In the genomic region with DNA sequence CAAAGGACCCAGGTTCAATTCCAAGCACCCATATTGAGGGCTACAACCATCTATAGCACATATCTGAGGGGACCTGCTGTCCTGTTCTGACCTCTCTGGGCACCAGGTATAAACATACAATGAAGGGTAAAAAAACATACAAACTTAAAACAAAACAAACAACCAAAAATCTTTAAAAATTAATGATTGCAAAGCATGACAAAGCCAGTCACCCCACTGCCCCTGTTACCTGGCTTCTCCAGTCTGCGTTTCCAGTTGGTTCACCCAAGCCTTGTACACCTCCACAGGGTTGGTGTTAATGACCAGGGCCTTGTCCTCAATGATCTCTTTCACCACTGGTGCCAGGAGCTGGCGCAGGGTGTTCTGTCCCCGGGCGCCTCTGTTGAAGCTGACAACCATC, we compare ENCODE assay signal across 22 mouse cellular contexts. TPM values are rescaled to one million over a fixed set of nuclear protein-coding genes. Genes with fewer than 3 reads are reported as not detected.
DNase-seq lines count a peak whose midpoint lies in the region; ATAC-seq and TF ChIP-seq lines count a peak whose summit lies in the region.
"Had no signal": no experiment of that assay in that cellular context is flagged by ENCODE, and none has a peak within 500 bp of the region (broad histone marks: within the 10 kb centered on the region; RNA-seq: fewer than 3 reads in every experiment).

No protein-coding gene starts in this region.

- H3K79me2 ChIP-seq in liver, adult 2 months (ENCODE audit: control insufficient read depth, insufficient read depth, low read length): no peaks in the 10 kb centered on the region

- H3K9ac ChIP-seq in liver, adult 2 months (ENCODE audit: low read depth, low read length): no peak overlapping the region
- no peak overlapping the region for H3K9ac ChIP-seq in liver, embryonic 12.5 days
- no peak overlapping the region for H3K9ac ChIP-seq in liver, postnatal 0 days (replicated peaks)

- DNase-seq in heart, adult 11 months: peak; percentile 70
- DNase-seq in heart, postnatal 4 days: no peak
- DNase-seq in liver, adult 2 months (ENCODE audit: extremely low read depth, low read depth, low spot score): peak; percentile 72
- no peak for DNase-seq in liver, postnatal 0 days
- DNase-seq in liver: no peak
- DNase-seq: adrenal gland, adult 2 months; adrenal gland, adult 8-10 months; adrenal gland, postnatal 10 days; adrenal gland, postnatal 14 days; adrenal gland, postnatal 25 days; adrenal gland, postnatal 36 days; B cell, adult 2 months; cerebellum, adult 11 months; cerebellum, adult 11-12 months; cerebellum, adult 18-20 months had no signal

- no peak for TF ChIP-seq CTCF in liver, adult 2 months (IDR thresholded peaks at IDR 0.05; ENCODE audit: low read depth, low read length)
- TF ChIP-seq CTCF in liver, postnatal 0 days (IDR thresholded peaks at IDR 0.05; ENCODE audit: low read depth): no peak

- H3K4me3 ChIP-seq in liver, adult 2 months (ENCODE audit: insufficient read depth, low read depth, low read length): no peak overlapping the region
- H3K4me3 ChIP-seq in liver, embryonic 12.5 days: no peak overlapping the region
- no peak overlapping the region for H3K4me3 ChIP-seq in liver, postnatal 0 days (ENCODE audit: low read depth, low read length)

- TF ChIP-seq POLR2A in liver, adult 2 months (IDR thresholded peaks at IDR 0.05; ENCODE audit: extremely low read depth, insufficient read depth, low read length): no peak

- no peak for TF ChIP-seq EP300 in liver, postnatal 0 days (IDR thresholded peaks at IDR 0.05; ENCODE audit: low read depth)

- WGBS in liver, adult 2 months: 30% methylated on average over 4 of the region's 4 CpGs
- WGBS in liver, embryonic 12.5 days (ENCODE audit: insufficient replicate concordance): 91% methylated on average over 4 of the region's 4 CpGs
- WGBS in liver, postnatal 0 days (ENCODE audit: insufficient replicate concordance): 94% methylated on average over 4 of the region's 4 CpGs

- peak overlapping the region; percentile 23; the same call in 1 of the 2 replicates for H3K27ac ChIP-seq in liver, adult 2 months (replicated peaks; ENCODE audit: insufficient read depth, low read depth, low read length)
- H3K27ac ChIP-seq in liver, embryonic 12.5 days: no peak overlapping the region
- H3K27ac ChIP-seq in liver, postnatal 0 days (ENCODE audit: low read depth): no peak overlapping the region

- ATAC-seq in liver, embryonic 12.5 days: no peak
- peak; percentile 66 for ATAC-seq in liver, postnatal 0 days
- ATAC-seq: activated CD4-positive, CD25-positive, alpha-beta regulatory T cell, adult 4 months; CD4-positive, CD25-positive, alpha-beta regulatory T cell, adult 4 months; Patski had no signal

- no peak overlapping the region for H3K4me2 ChIP-seq in liver, embryonic 12.5 days
- no peak overlapping the region for H3K4me2 ChIP-seq in liver, postnatal 0 days (ENCODE audit: low read depth, low read length)

- no peaks in the 10 kb centered on the region for H3K4me1 ChIP-seq in liver, adult 2 months (ENCODE audit: control insufficient read depth, insufficient read depth, low read length)
- peaks cover 27% of the 10 kb centered on the region for H3K4me1 ChIP-seq in liver, embryonic 12.5 days
- H3K4me1 ChIP-seq in liver, postnatal 0 days (ENCODE audit: insufficient read depth): no peaks in the 10 kb centered on the region

- H3K36me3 ChIP-seq in liver, adult 2 months (ENCODE audit: control insufficient read depth, insufficient read depth, low read length): peaks cover 68% of the 10 kb centered on the region
- H3K36me3 ChIP-seq in liver, embryonic 12.5 days: peaks cover 96% of the 10 kb centered on the region
- peaks cover 85% of the 10 kb centered on the region for H3K36me3 ChIP-seq in liver, postnatal 0 days (replicated peaks; ENCODE audit: insufficient read depth, low read length)

- H3K9me3 ChIP-seq in liver, embryonic 12.5 days (replicated peaks): no peaks in the 10 kb centered on the region
- H3K9me3 ChIP-seq in liver, postnatal 0 days (ENCODE audit: low read length): no peaks in the 10 kb centered on the region
- H3K9me3 ChIP-seq: G1E had no signal

- no peaks in the 10 kb centered on the region for H3K27me3 ChIP-seq in liver, adult 2 months (ENCODE audit: control insufficient read depth, insufficient read depth, low read length)
- no peaks in the 10 kb centered on the region for H3K27me3 ChIP-seq in liver, embryonic 12.5 days (replicated peaks)
- H3K27me3 ChIP-seq in liver, postnatal 0 days (ENCODE audit: insufficient read depth, low read length): no peaks in the 10 kb centered on the region
- H3K27me3 ChIP-seq: CH12.LX, Patski had no signal

RNA-seq across cellular contexts. Expression of a gene that starts 32.8 kb away (rescaled TPM):
- total RNA-seq in heart, postnatal 4 days (2021): under 1 TPM in 1 of 2 experiments, not detected in 1; 0.14 TPM
- total RNA-seq in liver, adult 2 months (2014; rRNA removed): 0.07 TPM in 1 of 2 replicates, not detected in the other
- 0.06 and 0.15 TPM in 2 replicates for polyA plus RNA-seq in liver, adult 2 months (2012; rRNA removed)
- polyA plus RNA-seq in liver, embryonic 12.5 days (2016; fragmentation: Nextera tagmentation; extraction: Ambion mirVana): 22.0 and 23.5 TPM in 2 replicates
- 10.7 and 13.0 TPM in 2 replicates for polyA plus RNA-seq in liver, postnatal 0 days (2015; fragmentation: Nextera tagmentation; extraction: Ambion mirVana)
- total RNA-seq: adrenal gland, postnatal 25 days; MEL had no signal
- polyA plus RNA-seq: G1E, Patski had no signal

RNA-seq across cellular contexts. Expression of a gene that starts 45.5 kb away (rescaled TPM):
- 10 to 100 TPM; 66.3 to 72.7 TPM for total RNA-seq in heart, postnatal 4 days (2021)
- total RNA-seq in liver, adult 2 months (2014; rRNA removed): 10.0 and 11.4 TPM in 2 replicates
- polyA plus RNA-seq in liver, adult 2 months (2012; rRNA removed): 7.4 and 7.8 TPM in 2 replicates
- polyA plus RNA-seq in liver, embryonic 12.5 days (2016; fragmentation: Nextera tagmentation; extraction: Ambion mirVana): 84.2 and 84.3 TPM in 2 replicates
- 25.5 and 28.6 TPM in 2 replicates for polyA plus RNA-seq in liver, postnatal 0 days (2015; fragmentation: Nextera tagmentation; extraction: Ambion mirVana)
- total RNA-seq: G1E had no signal

Comparison
In these comparisons a context has a peak if more than half of its experiments do, and no peak if none do; other contexts are left out.
1. DNase-seq: peak in heart, adult 11 months (single experiment) and liver, adult 2 months (single experiment); none in heart, postnatal 4 days (single experiment), liver, postnatal 0 days (single experiment) and liver (single experiment).
2. RNA of a gene that starts 32.8 kb away (polyA plus RNA-seq): 22.0 to 23.5 TPM in liver, embryonic 12.5 days and 10.7 to 13.0 TPM in liver, postnatal 0 days; 0.06 to 0.15 TPM in liver, adult 2 months; every median in the first group is over 10 times any median in the second.